Mouse (Mus musculus): ENCODE measurements around the gene Pcx. TPM values are rescaled to one million over a fixed set of nuclear protein-coding genes. Genes with fewer than 3 reads are reported as not detected.

Gene Pcx
- polyA plus RNA-seq, 1 experiment from 2014 or later = 18.4 TPM

- ATAC-seq (ENCODE audit: low read depth) (no peak), DNase-seq (ENCODE audit: low spot score) (peak; percentile 40)
- 27% methylated on average over 21 of the region's 21 CpGs for WGBS
Measured at GRCm38 (mm10) chr19:4477345-4478189, 32.7 kb upstream of the Pcx start, which contains the start of gene Syt12. Gene Syt12 (minus strand): TSS chr19:4477447.

GRCm38 (mm10) chr19:4478190-4478516 is 32.1 kb upstream of the Pcx start:
- Histone ChIP-seq H3K36me3 (ENCODE audit: control insufficient read depth, insufficient read depth, low read length) (no peaks in the 10 kb centered on the region), H3K4me2 (ENCODE audit: low read depth, low read length) (no peak overlapping the region), H3K4me3 (ENCODE audit: low read depth, low read length) (no peak overlapping the region), H3K9me3 (ENCODE audit: control insufficient read depth, low read length) (no peaks in the 10 kb centered on the region), H3K9ac (ENCODE audit: low read depth, low read length) (no peak overlapping the region), H3K27ac (replicated peaks; ENCODE audit: low read depth, low read length) (no peak overlapping the region), H3K27me3 (replicated peaks; ENCODE audit: control insufficient read depth, insufficient read depth, low read length) (peaks cover 19% of the 10 kb centered on the region), H3K4me1 (ENCODE audit: control insufficient read depth, insufficient read depth, low read length) (no peaks in the 10 kb centered on the region)
- 36% methylated on average over 1 of the region's 1 CpGs for WGBS
- ATAC-seq (ENCODE audit: low read depth) = no peak
- no peak for DNase-seq (ENCODE audit: low spot score)

More at GRCm38 (mm10) chr19:4477345-4478189, 32.7 kb upstream of the Pcx start, which contains the start of gene Syt12:
- Histone ChIP-seq H3K9ac (ENCODE audit: low read depth, low read length) (peak within 1 kb of the TSS; percentile 64), H3K4me2 (ENCODE audit: low read depth, low read length) (peak within 1 kb of the TSS; percentile 97), H3K4me3 (ENCODE audit: low read depth, low read length) (peak within 1 kb of the TSS; percentile 57), H3K27ac (replicated peaks; ENCODE audit: low read depth, low read length) (no peak within 1 kb of the TSS), H3K36me3 (ENCODE audit: control insufficient read depth, insufficient read depth, low read length) (no peaks in the 10 kb centered on the region), H3K27me3 (replicated peaks; ENCODE audit: control insufficient read depth, insufficient read depth, low read length) (peaks cover 19% of the 10 kb centered on the region), H3K4me1 (ENCODE audit: control insufficient read depth, insufficient read depth, low read length) (no peaks in the 10 kb centered on the region), H3K9me3 (ENCODE audit: control insufficient read depth, low read length) (no peaks in the 10 kb centered on the region)

GRCm38 (mm10) chr19:4480041-4480440 is 30.2 kb upstream of the Pcx start:
- Histone ChIP-seq H3K9me3 (ENCODE audit: control insufficient read depth, low read length) (no peaks in the 10 kb centered on the region), H3K9ac (ENCODE audit: low read depth, low read length) (no peak overlapping the region), H3K36me3 (ENCODE audit: control insufficient read depth, insufficient read depth, low read length) (no peaks in the 10 kb centered on the region), H3K4me3 (ENCODE audit: low read depth, low read length) (no peak overlapping the region), H3K27ac (replicated peaks; ENCODE audit: low read depth, low read length) (no peak overlapping the region), H3K4me2 (ENCODE audit: low read depth, low read length) (no peak overlapping the region), H3K27me3 (replicated peaks; ENCODE audit: control insufficient read depth, insufficient read depth, low read length) (peaks cover 19% of the 10 kb centered on the region), H3K4me1 (ENCODE audit: control insufficient read depth, insufficient read depth, low read length) (no peaks in the 10 kb centered on the region)
- 85% methylated on average over 2 of the region's 2 CpGs for WGBS
- DNase-seq (ENCODE audit: low spot score) = no peak
- no peak for ATAC-seq (ENCODE audit: low read depth)

- no peaks in the 10 kb centered on the region for H3K4me1 ChIP-seq (ENCODE audit: control insufficient read depth, insufficient read depth, low read length)
- ATAC-seq (ENCODE audit: low read depth) (no peak), DNase-seq (ENCODE audit: low spot score) (no peak)
- H3K27me3 ChIP-seq (replicated peaks; ENCODE audit: control insufficient read depth, insufficient read depth, low read length) = peaks cover 11% of the 10 kb centered on the region
- no peak overlapping the region for H3K4me2 ChIP-seq (ENCODE audit: low read depth, low read length)
- 25% methylated on average over 4 of the region's 4 CpGs for WGBS
- H3K4me3 ChIP-seq (ENCODE audit: low read depth, low read length) = no peak overlapping the region
- H3K36me3 ChIP-seq (ENCODE audit: control insufficient read depth, insufficient read depth, low read length) = no peaks in the 10 kb centered on the region
- H3K27ac ChIP-seq (replicated peaks; ENCODE audit: low read depth, low read length) = no peak overlapping the region
- no peaks in the 10 kb centered on the region for H3K9me3 ChIP-seq (ENCODE audit: control insufficient read depth, low read length)
- no peak overlapping the region for H3K9ac ChIP-seq (ENCODE audit: low read depth, low read length)
Measured at GRCm38 (mm10) chr19:4481326-4481725, 28.9 kb upstream of the Pcx start.

- Histone ChIP-seq H3K4me3 (ENCODE audit: low read depth, low read length) (no peak overlapping the region), H3K4me2 (ENCODE audit: low read depth, low read length) (no peak overlapping the region), H3K27ac (replicated peaks; ENCODE audit: low read depth, low read length) (no peak overlapping the region), H3K36me3 (ENCODE audit: control insufficient read depth, insufficient read depth, low read length) (no peaks in the 10 kb centered on the region), H3K27me3 (replicated peaks; ENCODE audit: control insufficient read depth, insufficient read depth, low read length) (peaks cover 4% of the 10 kb centered on the region; the same call in 1 of the 2 replicates), H3K9ac (ENCODE audit: low read depth, low read length) (no peak overlapping the region), H3K4me1 (ENCODE audit: control insufficient read depth, insufficient read depth, low read length) (no peaks in the 10 kb centered on the region), H3K9me3 (ENCODE audit: control insufficient read depth, low read length) (no peaks in the 10 kb centered on the region)
- ATAC-seq (ENCODE audit: low read depth) (no peak), DNase-seq (ENCODE audit: low spot score) (no peak)
- 72% methylated on average over 3 of the region's 3 CpGs for WGBS
Measured at GRCm38 (mm10) chr19:4482111-4482859, 28.0 kb upstream of the Pcx start.

- no peak for DNase-seq (ENCODE audit: low spot score)
- Histone ChIP-seq H3K9ac (ENCODE audit: low read depth, low read length) (no peak overlapping the region), H3K4me2 (ENCODE audit: low read depth, low read length) (no peak overlapping the region), H3K27ac (replicated peaks; ENCODE audit: low read depth, low read length) (no peak overlapping the region), H3K27me3 (replicated peaks; ENCODE audit: control insufficient read depth, insufficient read depth, low read length) (no peaks in the 10 kb centered on the region), H3K36me3 (ENCODE audit: control insufficient read depth, insufficient read depth, low read length) (no peaks in the 10 kb centered on the region), H3K4me3 (ENCODE audit: low read depth, low read length) (no peak overlapping the region), H3K4me1 (ENCODE audit: control insufficient read depth, insufficient read depth, low read length) (no peaks in the 10 kb centered on the region), H3K9me3 (ENCODE audit: control insufficient read depth, low read length) (no peaks in the 10 kb centered on the region)
- 24% methylated on average over 5 of the region's 5 CpGs for WGBS
- ATAC-seq (ENCODE audit: low read depth) = no peak
Measured at GRCm38 (mm10) chr19:4485006-4485405, 25.3 kb upstream of the Pcx start.

GRCm38 (mm10) chr19:4487877-4488276 is 22.4 kb upstream of the Pcx start:
- H3K27ac ChIP-seq (replicated peaks; ENCODE audit: low read depth, low read length) = no peak overlapping the region
- no peaks in the 10 kb centered on the region for H3K36me3 ChIP-seq (ENCODE audit: control insufficient read depth, insufficient read depth, low read length)
- 56% methylated on average over 2 of the region's 2 CpGs for WGBS
- no peaks in the 10 kb centered on the region for H3K27me3 ChIP-seq (replicated peaks; ENCODE audit: control insufficient read depth, insufficient read depth, low read length)
- no peak overlapping the region for H3K9ac ChIP-seq (ENCODE audit: low read depth, low read length)
- H3K4me1 ChIP-seq (ENCODE audit: control insufficient read depth, insufficient read depth, low read length) = no peaks in the 10 kb centered on the region
- ATAC-seq (ENCODE audit: low read depth) (no peak), DNase-seq (ENCODE audit: low spot score) (peak; percentile 33)
- H3K4me3 ChIP-seq (ENCODE audit: low read depth, low read length) = no peak overlapping the region
- no peak overlapping the region for H3K4me2 ChIP-seq (ENCODE audit: low read depth, low read length)
- H3K9me3 ChIP-seq (ENCODE audit: control insufficient read depth, low read length) = no peaks in the 10 kb centered on the region

GRCm38 (mm10) chr19:4491080-4491695 is 19.1 kb upstream of the Pcx start:
- Histone ChIP-seq H3K27ac (replicated peaks; ENCODE audit: low read depth, low read length) (no peak overlapping the region), H3K4me1 (ENCODE audit: control insufficient read depth, insufficient read depth, low read length) (no peaks in the 10 kb centered on the region), H3K27me3 (replicated peaks; ENCODE audit: control insufficient read depth, insufficient read depth, low read length) (no peaks in the 10 kb centered on the region), H3K4me3 (ENCODE audit: low read depth, low read length) (no peak overlapping the region), H3K36me3 (ENCODE audit: control insufficient read depth, insufficient read depth, low read length) (no peaks in the 10 kb centered on the region), H3K9ac (ENCODE audit: low read depth, low read length) (no peak overlapping the region), H3K9me3 (ENCODE audit: control insufficient read depth, low read length) (no peaks in the 10 kb centered on the region), H3K4me2 (ENCODE audit: low read depth, low read length) (no peak overlapping the region)
- ATAC-seq (ENCODE audit: low read depth) (no peak), DNase-seq (ENCODE audit: low spot score) (no peak)
- WGBS = 57% methylated on average over 10 of the region's 10 CpGs

Measured in embryonic facial prominence, embryonic 14.5 days (tissue).